In genomic region chr6:50776931-50777495, GRCm38 (mm10) we compare ENCODE assay signal across 8 mouse cellular contexts.
A peak's percentile ranks its signal among the peaks of the same experiment; 100 is the strongest.
DNase-seq lines count a peak whose midpoint lies in the region; ATAC-seq lines count a peak whose summit lies in the region.

No protein-coding gene starts in this region.

- H3K27me3 ChIP-seq in forebrain, embryonic 12.5 days: 0 out of 2 replicates have a peak, but pooled peaks cover 2% of the 10 kb centered on the region
- no peaks in the 10 kb centered on the region for H3K27me3 ChIP-seq in limb, embryonic 11.5 days (ENCODE audit: control insufficient read depth, insufficient read depth, low read length)
- no peaks in the 10 kb centered on the region for H3K27me3 ChIP-seq in neural tube, embryonic 14.5 days (ENCODE audit: control insufficient read depth, insufficient read depth, low read length)
- H3K27me3 ChIP-seq in liver, embryonic 11.5 days (replicated peaks; ENCODE audit: control insufficient read depth, insufficient read depth, low read length): no peaks in the 10 kb centered on the region

- peaks cover 35% of the 10 kb centered on the region for H3K4me1 ChIP-seq in forebrain, embryonic 12.5 days
- peaks cover 20% of the 10 kb centered on the region for H3K4me1 ChIP-seq in limb, embryonic 11.5 days (ENCODE audit: control insufficient read depth, insufficient read depth, low read length)
- peaks cover 29% of the 10 kb centered on the region for H3K4me1 ChIP-seq in neural tube, embryonic 14.5 days (ENCODE audit: control insufficient read depth, insufficient read depth, low read length)
- H3K4me1 ChIP-seq in liver, embryonic 11.5 days (replicated peaks; ENCODE audit: control insufficient read depth, insufficient read depth, low read length): no peaks in the 10 kb centered on the region

- 0 out of 2 replicates have a peak overlapping the region, but pooled peaks have one; percentile 21 for H3K9ac ChIP-seq in forebrain, embryonic 12.5 days
- no peak overlapping the region for H3K9ac ChIP-seq in limb, embryonic 11.5 days (ENCODE audit: low read length)
- 0 out of 2 replicates have a peak overlapping the region, but pooled peaks have one; percentile 26 for H3K9ac ChIP-seq in neural tube, embryonic 14.5 days (replicated peaks; ENCODE audit: low read depth, low read length)
- H3K9ac ChIP-seq in liver, embryonic 11.5 days (ENCODE audit: low read depth, low read length): no peak overlapping the region

- 4% methylated on average over 10 of the region's 10 CpGs for WGBS in forebrain, embryonic 12.5 days
- 13% methylated on average over 10 of the region's 10 CpGs for WGBS in limb, embryonic 11.5 days
- WGBS in neural tube, embryonic 14.5 days: 2% methylated on average over 10 of the region's 10 CpGs
- 43% methylated on average over 10 of the region's 10 CpGs for WGBS in liver, embryonic 11.5 days

- peak overlapping the region; percentile 94 for H3K27ac ChIP-seq in forebrain, embryonic 12.5 days
- H3K27ac ChIP-seq in limb, embryonic 11.5 days (replicated peaks; ENCODE audit: low read depth, low read length): peak overlapping the region; percentile 8; the same call in 1 of the 2 replicates
- peak overlapping the region; percentile 92 for H3K27ac ChIP-seq in neural tube, embryonic 14.5 days (ENCODE audit: low read depth, low read length)
- no peak overlapping the region for H3K27ac ChIP-seq in liver, embryonic 11.5 days (ENCODE audit: low read depth, low read length)

- peak; percentile 88 for DNase-seq in Muller cell, postnatal 12 days (ENCODE audit: inconsistent ontology term)
- peak; percentile 90 for DNase-seq in brain, adult 2 months (ENCODE audit: low read depth, low spot score)
- DNase-seq in induced T-regulatory cell, adult 2 months (ENCODE audit: low read depth): peak; percentile 48
- peak; percentile 60 for DNase-seq in limb, embryonic 11.5 days (ENCODE audit: low spot score)
- DNase-seq in liver, embryonic 11.5 days (ENCODE audit: low spot score): no peak
- DNase-seq in urinary bladder, postnatal 10 days (ENCODE audit: low spot score): no peak

- ATAC-seq in forebrain, embryonic 12.5 days (ENCODE audit: low FRiP score): peak; percentile 92
- no peak for ATAC-seq in limb, embryonic 11.5 days (ENCODE audit: insufficient number of reproducible peaks, low FRiP score, low TSS enrichment, low read depth)
- ATAC-seq in neural tube, embryonic 14.5 days (ENCODE audit: low read depth): peak; percentile 90
- no peak for ATAC-seq in liver, embryonic 11.5 days (replicated peaks; ENCODE audit: low FRiP score)

- no peak overlapping the region for H3K4me3 ChIP-seq in forebrain, embryonic 12.5 days (replicated peaks)
- H3K4me3 ChIP-seq in limb, embryonic 11.5 days (ENCODE audit: low read depth, low read length): no peak overlapping the region
- H3K4me3 ChIP-seq in neural tube, embryonic 14.5 days (ENCODE audit: low read depth, low read length): no peak overlapping the region
- H3K4me3 ChIP-seq in liver, embryonic 11.5 days (ENCODE audit: low read depth, low read length): no peak overlapping the region

- peak overlapping the region; percentile 40 for H3K4me2 ChIP-seq in forebrain, embryonic 12.5 days
- peak overlapping the region; percentile 22 for H3K4me2 ChIP-seq in limb, embryonic 11.5 days (ENCODE audit: low read depth, severe bottlenecking)
- peak overlapping the region; percentile 9; the same call in 1 of the 2 replicates for H3K4me2 ChIP-seq in neural tube, embryonic 14.5 days (ENCODE audit: low read depth, low read length)
- H3K4me2 ChIP-seq in liver, embryonic 11.5 days: no peak overlapping the region

- H3K9me3 ChIP-seq in forebrain, embryonic 12.5 days: no peaks in the 10 kb centered on the region
- no peaks in the 10 kb centered on the region for H3K9me3 ChIP-seq in limb, embryonic 11.5 days (ENCODE audit: control insufficient read depth, low read length)
- H3K9me3 ChIP-seq in neural tube, embryonic 14.5 days (ENCODE audit: control insufficient read depth, low read length): no peaks in the 10 kb centered on the region
- H3K9me3 ChIP-seq in liver, embryonic 11.5 days (ENCODE audit: control insufficient read depth, low read length): no peaks in the 10 kb centered on the region

- H3K36me3 ChIP-seq in forebrain, embryonic 12.5 days (replicated peaks): no peaks in the 10 kb centered on the region
- H3K36me3 ChIP-seq in limb, embryonic 11.5 days (ENCODE audit: control insufficient read depth, insufficient read depth, low read length): no peaks in the 10 kb centered on the region
- H3K36me3 ChIP-seq in neural tube, embryonic 14.5 days (ENCODE audit: control insufficient read depth, insufficient read depth, low read length): no peaks in the 10 kb centered on the region
- H3K36me3 ChIP-seq in liver, embryonic 11.5 days (ENCODE audit: control insufficient read depth, insufficient read depth, low read length): no peaks in the 10 kb centered on the region

Comparison
In these comparisons a context has a peak if more than half of its experiments do, and no peak if none do; other contexts are left out.
1. DNase-seq: peak in Muller cell, postnatal 12 days (single experiment), brain, adult 2 months (single experiment), induced T-regulatory cell, adult 2 months (single experiment) and limb, embryonic 11.5 days (single experiment); none in liver, embryonic 11.5 days (single experiment) and urinary bladder, postnatal 10 days (single experiment).
2. ATAC-seq: peak in forebrain, embryonic 12.5 days (single experiment) and neural tube, embryonic 14.5 days (single experiment); none in limb, embryonic 11.5 days (single experiment) and liver, embryonic 11.5 days (single experiment).
3. H3K9ac ChIP-seq: peak in forebrain, embryonic 12.5 days (single experiment) and neural tube, embryonic 14.5 days (single experiment); none in limb, embryonic 11.5 days (single experiment) and liver, embryonic 11.5 days (single experiment).